Mouse (Mus musculus): Measurements from ENCODE around the gene Olfr1215. TPM values are rescaled to one million over a fixed set of nuclear protein-coding genes. Genes with fewer than 3 reads are reported as not detected.
"Not testable (repeated sequence)": the region's sequence is repeated elsewhere in the genome, so short reads cannot be mapped to it uniquely, and the experiment has no call there.

Gene Olfr1215
- polyA plus RNA-seq (2015; fragmentation: Nextera tagmentation; extraction: Ambion mirVana) = not detected in 2 replicates

GRCm38 (mm10) chr2:89006873-89007272 is at the start of gene Olfr1215:
Gene Olfr1215, minus strand, starts transcription at chr2:89006973.
- no peak within 1 kb of the TSS for H3K27ac ChIP-seq (replicated peaks)
- H3K4me3 ChIP-seq (replicated peaks) = no peak within 1 kb of the TSS
- WGBS = 63% methylated on average over 2 of the region's 2 CpGs
- H3K9ac ChIP-seq = no peak within 1 kb of the TSS
- no peak within 1 kb of the TSS for H3K4me2 ChIP-seq (replicated peaks)
- H3K4me1 ChIP-seq = no peaks in the 10 kb centered on the region
- H3K9me3 ChIP-seq (replicated peaks) = no peaks in the 10 kb centered on the region
- no peaks in the 10 kb centered on the region for H3K27me3 ChIP-seq
- H3K36me3 ChIP-seq = no peaks in the 10 kb centered on the region
- no peak for ATAC-seq (ENCODE audit: insufficient number of reproducible peaks, low FRiP score, low TSS enrichment, low read depth)

DNA sequence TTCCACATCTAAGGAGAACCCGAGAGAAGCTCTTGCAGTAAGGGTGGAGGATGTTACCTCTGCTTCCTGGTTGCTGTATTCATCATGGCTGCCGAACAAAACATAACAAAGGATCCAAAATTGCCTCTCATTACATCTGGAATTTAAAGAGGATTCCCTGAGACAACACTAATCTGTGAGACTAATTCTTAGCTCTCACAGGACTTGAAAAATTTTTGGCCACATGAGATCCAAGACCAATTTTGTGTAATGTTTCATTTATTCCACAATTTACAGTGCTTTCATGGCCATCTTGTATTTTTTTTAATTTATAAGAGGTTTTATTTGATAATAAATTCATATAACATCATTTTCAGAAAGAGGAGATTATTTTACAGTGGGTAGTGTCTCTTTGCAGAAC is 25.2 kb upstream of the Olfr1215 start, which contains the start of gene Olfr1217:
Gene Olfr1217, minus strand, starts transcription at position 101 of the 400 bp plus-strand sequence.
- no peak within 1 kb of the TSS for H3K4me3 ChIP-seq (replicated peaks)
- H3K27ac ChIP-seq (replicated peaks) = no peak within 1 kb of the TSS
- H3K9me3 ChIP-seq (replicated peaks) = no peaks in the 10 kb centered on the region
- WGBS = 62% methylated on average over 2 of the region's 2 CpGs
- H3K27me3 ChIP-seq = no peaks in the 10 kb centered on the region
- H3K4me1 ChIP-seq = no peaks in the 10 kb centered on the region
- no peaks in the 10 kb centered on the region for H3K36me3 ChIP-seq
- no peak for ATAC-seq (ENCODE audit: insufficient number of reproducible peaks, low FRiP score, low TSS enrichment, low read depth)
- no peak within 1 kb of the TSS for H3K4me2 ChIP-seq (replicated peaks)
- no peak within 1 kb of the TSS for H3K9ac ChIP-seq

- WGBS = 67% methylated on average over 3 of the region's 3 CpGs
- not testable (repeated sequence) for ATAC-seq (ENCODE audit: insufficient number of reproducible peaks, low FRiP score, low TSS enrichment, low read depth); H3K27me3 ChIP-seq; H3K9ac ChIP-seq; H3K4me2 ChIP-seq (replicated peaks); H3K36me3 ChIP-seq; H3K27ac ChIP-seq (replicated peaks); H3K9me3 ChIP-seq (replicated peaks); H3K4me3 ChIP-seq (replicated peaks); H3K4me1 ChIP-seq
These were observed 14.7 kb upstream of the Olfr1215 start for GRCm38 (mm10) chr2:89021436-89021835.

GRCm38 (mm10) chr2:89018240-89018639 is 11.5 kb upstream of the Olfr1215 start, which contains the start of gene Olfr1216:
Gene Olfr1216, minus strand, starts transcription at chr2:89018340.
- H3K36me3 ChIP-seq = no peaks in the 10 kb centered on the region
- WGBS = 79% methylated on average over 1 of the region's 1 CpGs
- no peak within 1 kb of the TSS for H3K9ac ChIP-seq
- no peak within 1 kb of the TSS for H3K4me2 ChIP-seq (replicated peaks)
- H3K9me3 ChIP-seq (replicated peaks) = no peaks in the 10 kb centered on the region
- ATAC-seq (ENCODE audit: insufficient number of reproducible peaks, low FRiP score, low TSS enrichment, low read depth) = no peak
- no peak within 1 kb of the TSS for H3K4me3 ChIP-seq (replicated peaks)
- H3K4me1 ChIP-seq = no peaks in the 10 kb centered on the region
- no peaks in the 10 kb centered on the region for H3K27me3 ChIP-seq
- no peak within 1 kb of the TSS for H3K27ac ChIP-seq (replicated peaks)

- H3K27ac ChIP-seq (replicated peaks) = no peak within 1 kb of the TSS
- H3K9me3 ChIP-seq (replicated peaks) = no peaks in the 10 kb centered on the region
- no peak within 1 kb of the TSS for H3K4me2 ChIP-seq (replicated peaks)
- H3K36me3 ChIP-seq = no peaks in the 10 kb centered on the region
- no peak for ATAC-seq (ENCODE audit: insufficient number of reproducible peaks, low FRiP score, low TSS enrichment, low read depth)
- H3K4me1 ChIP-seq = no peaks in the 10 kb centered on the region
- H3K27me3 ChIP-seq = no peaks in the 10 kb centered on the region
- no peak within 1 kb of the TSS for H3K4me3 ChIP-seq (replicated peaks)
- 77% methylated on average over 1 of the region's 1 CpGs for WGBS
- no peak within 1 kb of the TSS for H3K9ac ChIP-seq
These were observed 14.2 kb downstream of the Olfr1215 start, which contains the start of gene Olfr1214 for GRCm38 (mm10) chr2:88992553-88992952. Gene Olfr1214, minus strand, starts transcription at chr2:88992653.

DNA sequence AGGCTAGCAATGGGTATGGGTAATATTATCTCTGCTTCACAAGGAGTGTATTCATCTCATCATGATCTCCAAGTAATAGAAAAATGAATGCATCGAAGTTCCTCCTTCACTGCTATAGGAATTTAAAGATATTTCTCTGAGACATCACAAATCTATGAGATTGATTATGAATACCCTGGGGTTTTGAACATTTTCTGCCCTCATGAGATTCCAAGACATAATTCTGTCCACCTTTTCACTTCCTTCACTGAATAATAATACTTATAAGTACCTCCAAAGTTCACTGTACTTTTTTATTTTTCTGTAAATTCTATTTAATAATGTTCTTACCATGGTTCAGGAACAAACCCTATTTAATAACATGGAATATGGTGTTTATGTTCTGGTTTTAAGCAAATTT is 26.6 kb downstream of the Olfr1215 start, which contains the start of gene Gm13762:
Gene Gm13762, minus strand, starts transcription at position 101 of the 400 bp plus-strand sequence.
- Histone ChIP-seq H3K36me3 (no peaks in the 10 kb centered on the region), H3K9me3 (replicated peaks) (no peaks in the 10 kb centered on the region), H3K9ac (no peak within 1 kb of the TSS), H3K4me3 (replicated peaks) (no peak within 1 kb of the TSS), H3K4me2 (replicated peaks) (no peak within 1 kb of the TSS), H3K4me1 (no peaks in the 10 kb centered on the region), H3K27ac (replicated peaks) (no peak within 1 kb of the TSS), H3K27me3 (no peaks in the 10 kb centered on the region)
- 73% methylated on average over 1 of the region's 1 CpGs for WGBS
- ATAC-seq (ENCODE audit: insufficient number of reproducible peaks, low FRiP score, low TSS enrichment, low read depth) = no peak

DNA sequence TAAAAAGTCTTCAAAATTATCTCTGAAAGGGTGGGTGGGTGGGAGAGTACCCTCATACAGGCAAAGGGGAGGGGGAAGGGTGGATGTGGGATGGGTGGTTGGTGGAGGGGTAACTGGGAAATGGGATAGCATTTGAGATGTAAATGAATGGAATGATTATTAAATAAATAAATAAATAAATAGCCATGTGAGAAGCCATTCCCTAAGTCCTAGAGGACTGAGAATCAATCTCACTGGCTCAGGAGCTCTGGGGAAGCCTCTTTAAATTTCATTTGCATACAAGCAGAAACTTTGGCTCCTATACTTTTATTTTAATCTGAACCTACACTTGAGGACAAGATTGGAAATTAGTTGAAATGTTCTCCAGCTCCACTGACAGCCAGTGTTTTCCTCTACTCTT is 53.1 kb downstream of the Olfr1215 start, which contains the start of gene Olfr1212:
Gene Olfr1212, plus strand, starts transcription at position 301 of the 400 bp plus-strand sequence.
- Histone ChIP-seq H3K9ac (no peak within 1 kb of the TSS), H3K27ac (replicated peaks) (no peak within 1 kb of the TSS), H3K36me3 (no peaks in the 10 kb centered on the region), H3K4me3 (replicated peaks) (no peak within 1 kb of the TSS), H3K4me1 (no peaks in the 10 kb centered on the region), H3K4me2 (replicated peaks) (no peak within 1 kb of the TSS), H3K27me3 (no peaks in the 10 kb centered on the region), H3K9me3 (replicated peaks) (no peaks in the 10 kb centered on the region)
- ATAC-seq (ENCODE audit: insufficient number of reproducible peaks, low FRiP score, low TSS enrichment, low read depth) = no peak

Other genes with a start within 250 kb of the Olfr1215 start
- not detected in 2 replicates for gene Olfr1199, start 246.5 kb downstream of the Olfr1215 start, polyA plus RNA-seq (2015; fragmentation: Nextera tagmentation; extraction: Ambion mirVana)
- not detected in 2 replicates for gene Olfr1200, start 236.5 kb downstream of the Olfr1215 start, polyA plus RNA-seq (2015; fragmentation: Nextera tagmentation; extraction: Ambion mirVana)
- gene Olfr1201, start 213.9 kb downstream of the Olfr1215 start, polyA plus RNA-seq (2015; fragmentation: Nextera tagmentation; extraction: Ambion mirVana) = not detected in 2 replicates
- not detected in 2 replicates for gene Olfr1202, start 192.5 kb downstream of the Olfr1215 start, polyA plus RNA-seq (2015; fragmentation: Nextera tagmentation; extraction: Ambion mirVana)
- gene Olfr1205, start 177.2 kb downstream of the Olfr1215 start, polyA plus RNA-seq (2015; fragmentation: Nextera tagmentation; extraction: Ambion mirVana) = not detected in 2 replicates
- not detected in 2 replicates for gene Olfr1204, start 157.7 kb downstream of the Olfr1215 start, polyA plus RNA-seq (2015; fragmentation: Nextera tagmentation; extraction: Ambion mirVana)
- not detected in 2 replicates for gene Olfr1206, start 143.7 kb downstream of the Olfr1215 start, polyA plus RNA-seq (2015; fragmentation: Nextera tagmentation; extraction: Ambion mirVana)
- gene Olfr1208, start 104.7 kb downstream of the Olfr1215 start, polyA plus RNA-seq (2015; fragmentation: Nextera tagmentation; extraction: Ambion mirVana) = 0.11 TPM in 1 of 2 replicates, not detected in the other
- not detected in 2 replicates for gene Olfr1209, start 91.8 kb downstream of the Olfr1215 start, polyA plus RNA-seq (2015; fragmentation: Nextera tagmentation; extraction: Ambion mirVana)
- gene Olfr1211, start 68.9 kb downstream of the Olfr1215 start, polyA plus RNA-seq (2015; fragmentation: Nextera tagmentation; extraction: Ambion mirVana) = not detected in 2 replicates
- not detected in 2 replicates for gene Olfr1212, start 53.0 kb downstream of the Olfr1215 start, polyA plus RNA-seq (2015; fragmentation: Nextera tagmentation; extraction: Ambion mirVana)
- gene Gm13762, start 26.7 kb downstream of the Olfr1215 start, polyA plus RNA-seq (2015; fragmentation: Nextera tagmentation; extraction: Ambion mirVana) = 0.09 TPM in 1 of 2 replicates, not detected in the other
- gene Olfr1214, start 14.3 kb downstream of the Olfr1215 start, polyA plus RNA-seq (2015; fragmentation: Nextera tagmentation; extraction: Ambion mirVana) = not detected in 2 replicates
- gene Olfr1216, start 11.4 kb upstream of the Olfr1215 start, polyA plus RNA-seq (2015; fragmentation: Nextera tagmentation; extraction: Ambion mirVana) = not detected in 2 replicates
- 0.04 TPM in 1 of 2 replicates, not detected in the other for gene Olfr1217, start 25.1 kb upstream of the Olfr1215 start, polyA plus RNA-seq (2015; fragmentation: Nextera tagmentation; extraction: Ambion mirVana)
- not detected in 2 replicates for gene Olfr1218, start 54.2 kb upstream of the Olfr1215 start, polyA plus RNA-seq (2015; fragmentation: Nextera tagmentation; extraction: Ambion mirVana)
- not detected in 2 replicates for gene Olfr1219, start 76.5 kb upstream of the Olfr1215 start, polyA plus RNA-seq (2015; fragmentation: Nextera tagmentation; extraction: Ambion mirVana)
- gene Olfr1220, start 99.9 kb upstream of the Olfr1215 start, polyA plus RNA-seq (2015; fragmentation: Nextera tagmentation; extraction: Ambion mirVana) = not detected in 2 replicates
- 0.24 TPM in 1 of 2 replicates, not detected in the other for gene Olfr1221, start 110.3 kb upstream of the Olfr1215 start, polyA plus RNA-seq (2015; fragmentation: Nextera tagmentation; extraction: Ambion mirVana)
- gene Olfr1222, start 126.1 kb upstream of the Olfr1215 start, polyA plus RNA-seq (2015; fragmentation: Nextera tagmentation; extraction: Ambion mirVana) = 0.05 TPM in 1 of 2 replicates, not detected in the other
- not detected in 2 replicates for gene Olfr1223, start 144.6 kb upstream of the Olfr1215 start, polyA plus RNA-seq (2015; fragmentation: Nextera tagmentation; extraction: Ambion mirVana)
- not detected in 2 replicates for gene Olfr1224-ps1, start 157.1 kb upstream of the Olfr1215 start, polyA plus RNA-seq (2015; fragmentation: Nextera tagmentation; extraction: Ambion mirVana)
- not detected in 2 replicates for gene Olfr1225, start 167.7 kb upstream of the Olfr1215 start, polyA plus RNA-seq (2015; fragmentation: Nextera tagmentation; extraction: Ambion mirVana)
- not detected in 2 replicates for gene Olfr1226, start 193.1 kb upstream of the Olfr1215 start, polyA plus RNA-seq (2015; fragmentation: Nextera tagmentation; extraction: Ambion mirVana)
- gene Olfr1228, start 247.1 kb upstream of the Olfr1215 start, polyA plus RNA-seq (2015; fragmentation: Nextera tagmentation; extraction: Ambion mirVana) = not detected in 2 replicates

Data from embryonic facial prominence, embryonic 15.5 days (tissue).